Mouse (Mus musculus): Measurements from ENCODE around the gene Plagl1. TPM values are rescaled to one million over a fixed set of nuclear protein-coding genes. Genes with fewer than 3 reads are reported as not detected.
"Not testable (repeated sequence)": the region's sequence is repeated elsewhere in the genome, so short reads cannot be mapped to it uniquely, and the experiment has no call there.

Plagl1 gene
- polyA plus RNA-seq, 2 experiments: 354 to 841 TPM

DNA sequence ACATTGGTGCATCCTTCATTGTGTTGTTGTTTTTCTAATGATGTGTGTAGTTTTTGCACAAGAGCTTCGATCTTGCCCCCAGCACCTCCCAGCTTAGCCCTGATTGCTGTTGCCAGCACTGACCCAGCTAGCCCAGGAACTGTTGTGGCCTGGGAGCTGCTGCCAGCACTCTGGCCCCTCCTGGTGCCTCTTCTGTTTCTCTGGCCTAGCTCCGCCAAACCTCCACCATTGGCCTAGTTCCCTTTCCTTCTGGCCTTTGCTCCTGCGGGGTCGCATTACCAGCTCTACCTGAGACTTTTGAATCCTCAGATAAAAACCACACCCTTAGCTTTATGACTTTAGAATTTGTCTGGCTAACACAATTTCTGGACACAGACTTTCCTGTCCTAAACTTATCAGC lies 38.2 kb upstream of the Plagl1 start:
- Histone ChIP-seq H3K4me2 (replicated peaks; ENCODE audit: low read depth, low read length, severe bottlenecking) (no peak overlapping the region), H3K9me3 (ENCODE audit: control insufficient read depth, low read length) (no peaks in the 10 kb centered on the region), H3K4me1 (ENCODE audit: control insufficient read depth, insufficient read depth, low read length) (no peaks in the 10 kb centered on the region), H3K27me3 (ENCODE audit: control insufficient read depth, insufficient read depth, low read length) (no peaks in the 10 kb centered on the region), H3K36me3 (ENCODE audit: control insufficient read depth, insufficient read depth, low read length) (no peaks in the 10 kb centered on the region), H3K4me3 (replicated peaks; ENCODE audit: low read length) (no peak overlapping the region), H3K9ac (ENCODE audit: low read depth, low read length, severe bottlenecking) (no peak overlapping the region), H3K27ac (replicated peaks; ENCODE audit: low read depth, low read length) (no peak overlapping the region)
- WGBS: 85% methylated on average over 4 of the region's 4 CpGs
- DNase-seq (ENCODE audit: low spot score) (no peak), ATAC-seq (ENCODE audit: low FRiP score, low read depth) (no peak)
- no peak for TF ChIP-seq POLR2A (IDR thresholded peaks at IDR 0.05; ENCODE audit: borderline replicate concordance, extremely low read depth, insufficient read depth, insufficient read length)

DNA sequence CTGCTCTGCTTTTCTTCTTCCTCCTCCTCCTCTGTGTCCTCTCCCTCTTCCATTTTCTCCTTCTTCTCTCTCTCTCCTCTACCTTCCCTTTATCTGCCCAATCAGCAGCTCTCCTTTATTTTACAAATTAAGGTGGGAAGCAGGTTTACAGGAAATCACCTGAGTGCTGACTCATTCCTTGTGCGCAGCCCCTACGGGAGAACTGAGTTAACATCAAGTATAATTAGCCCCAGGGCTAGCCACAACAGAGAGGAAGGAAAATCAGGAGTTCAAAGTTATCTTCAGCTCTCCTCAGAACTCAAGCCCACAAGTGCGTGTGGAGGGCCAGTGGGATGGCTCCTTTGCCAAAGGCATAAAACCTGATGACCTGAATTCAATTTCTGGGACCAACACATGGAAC lies 36.3 kb upstream of the Plagl1 start:
- not testable (repeated sequence) for H3K4me2 ChIP-seq (replicated peaks; ENCODE audit: low read depth, low read length, severe bottlenecking); H3K27me3 ChIP-seq (ENCODE audit: control insufficient read depth, insufficient read depth, low read length); H3K9ac ChIP-seq (ENCODE audit: low read depth, low read length, severe bottlenecking); DNase-seq (ENCODE audit: low spot score); H3K4me3 ChIP-seq (replicated peaks; ENCODE audit: low read length); ATAC-seq (ENCODE audit: low FRiP score, low read depth); H3K27ac ChIP-seq (replicated peaks; ENCODE audit: low read depth, low read length); H3K36me3 ChIP-seq (ENCODE audit: control insufficient read depth, insufficient read depth, low read length); H3K4me1 ChIP-seq (ENCODE audit: control insufficient read depth, insufficient read depth, low read length); H3K9me3 ChIP-seq (ENCODE audit: control insufficient read depth, low read length)
- WGBS: 59% methylated on average over 3 of the region's 3 CpGs

DNA sequence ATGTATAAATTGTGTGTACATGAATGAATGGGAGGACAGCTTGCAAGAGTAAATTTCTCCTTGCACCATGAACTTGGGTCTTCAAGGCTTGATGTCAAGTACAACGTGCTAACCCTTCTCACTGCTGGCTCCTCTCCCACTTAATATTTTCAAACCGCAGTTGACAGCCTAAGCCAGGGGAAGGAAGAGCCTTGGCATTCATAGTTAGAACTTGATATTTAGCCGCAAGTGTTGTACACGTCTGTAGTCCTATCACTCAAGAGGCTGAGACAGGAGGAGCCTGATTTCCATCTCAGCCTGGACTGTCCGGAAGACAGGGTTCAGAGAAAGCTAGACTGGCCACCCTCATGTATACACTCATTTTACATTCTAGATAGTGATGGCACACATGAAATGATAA lies 32.6 kb upstream of the Plagl1 start:
- Histone ChIP-seq H3K4me1 (ENCODE audit: control insufficient read depth, insufficient read depth, low read length) (no peaks in the 10 kb centered on the region), H3K27ac (replicated peaks; ENCODE audit: low read depth, low read length) (no peak overlapping the region), H3K27me3 (ENCODE audit: control insufficient read depth, insufficient read depth, low read length) (no peaks in the 10 kb centered on the region), H3K4me2 (replicated peaks; ENCODE audit: low read depth, low read length, severe bottlenecking) (no peak overlapping the region), H3K9me3 (ENCODE audit: control insufficient read depth, low read length) (no peaks in the 10 kb centered on the region), H3K9ac (ENCODE audit: low read depth, low read length, severe bottlenecking) (no peak overlapping the region), H3K36me3 (ENCODE audit: control insufficient read depth, insufficient read depth, low read length) (no peaks in the 10 kb centered on the region), H3K4me3 (replicated peaks; ENCODE audit: low read length) (no peak overlapping the region)
- DNase-seq (ENCODE audit: low spot score) (no peak), ATAC-seq (ENCODE audit: low FRiP score, low read depth) (no peak)
- no peak for TF ChIP-seq POLR2A (IDR thresholded peaks at IDR 0.05; ENCODE audit: borderline replicate concordance, extremely low read depth, insufficient read depth, insufficient read length)
- 94% methylated on average over 5 of the region's 5 CpGs for WGBS

DNA sequence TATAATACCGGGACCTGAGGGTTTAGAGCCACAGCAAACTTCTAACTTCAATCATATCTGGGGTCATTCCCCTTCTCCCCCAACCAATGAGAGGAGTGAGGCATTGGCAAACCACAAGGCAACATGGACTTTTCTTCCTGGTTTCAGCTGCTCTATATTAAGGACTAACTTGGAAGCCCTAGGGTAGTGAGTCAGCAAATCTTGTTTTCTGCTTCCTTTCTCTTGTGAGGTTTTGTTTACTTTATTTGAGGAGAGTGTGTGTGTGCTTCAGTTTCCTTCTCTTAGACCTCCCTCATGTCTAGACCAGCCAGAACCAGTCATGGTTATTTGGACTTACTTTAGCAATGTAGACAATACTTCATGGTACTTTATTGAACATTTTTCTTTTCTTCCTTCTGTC lies 32.1 kb upstream of the Plagl1 start:
- ATAC-seq (ENCODE audit: low FRiP score, low read depth): no peak
- no peak for DNase-seq (ENCODE audit: low spot score)
- TF ChIP-seq POLR2A (IDR thresholded peaks at IDR 0.05; ENCODE audit: borderline replicate concordance, extremely low read depth, insufficient read depth, insufficient read length): no peak
- Histone ChIP-seq H3K4me3 (replicated peaks; ENCODE audit: low read length) (no peak overlapping the region), H3K27me3 (ENCODE audit: control insufficient read depth, insufficient read depth, low read length) (no peaks in the 10 kb centered on the region), H3K27ac (replicated peaks; ENCODE audit: low read depth, low read length) (no peak overlapping the region), H3K4me2 (replicated peaks; ENCODE audit: low read depth, low read length, severe bottlenecking) (no peak overlapping the region), H3K4me1 (ENCODE audit: control insufficient read depth, insufficient read depth, low read length) (no peaks in the 10 kb centered on the region), H3K36me3 (ENCODE audit: control insufficient read depth, insufficient read depth, low read length) (no peaks in the 10 kb centered on the region), H3K9ac (ENCODE audit: low read depth, low read length, severe bottlenecking) (no peak overlapping the region), H3K9me3 (ENCODE audit: control insufficient read depth, low read length) (no peaks in the 10 kb centered on the region)
- WGBS: 100% methylated on average over 1 of the region's 1 CpGs

DNA sequence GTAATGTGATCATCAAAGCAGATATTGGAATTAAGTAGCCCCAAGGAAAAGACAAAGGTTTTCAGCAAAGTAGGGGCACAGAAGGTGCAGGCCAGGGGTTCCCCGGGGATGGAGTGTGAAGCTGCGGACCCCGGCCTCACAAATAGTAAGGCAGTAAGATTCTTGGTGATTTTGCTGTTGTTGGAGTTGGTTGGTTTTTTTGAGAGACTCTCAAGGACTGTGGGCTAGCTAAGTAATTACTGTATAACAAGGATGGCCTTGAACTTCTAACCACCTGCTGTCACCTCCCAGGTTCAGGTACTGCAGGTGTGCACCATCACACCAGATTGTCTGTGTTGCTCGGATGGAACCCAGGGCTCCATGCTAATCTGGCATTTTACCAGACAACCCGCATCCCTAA lies 30.9 kb upstream of the Plagl1 start:
- 89% methylated on average over 5 of the region's 5 CpGs for WGBS
- no peak for DNase-seq (ENCODE audit: low spot score)

DNA sequence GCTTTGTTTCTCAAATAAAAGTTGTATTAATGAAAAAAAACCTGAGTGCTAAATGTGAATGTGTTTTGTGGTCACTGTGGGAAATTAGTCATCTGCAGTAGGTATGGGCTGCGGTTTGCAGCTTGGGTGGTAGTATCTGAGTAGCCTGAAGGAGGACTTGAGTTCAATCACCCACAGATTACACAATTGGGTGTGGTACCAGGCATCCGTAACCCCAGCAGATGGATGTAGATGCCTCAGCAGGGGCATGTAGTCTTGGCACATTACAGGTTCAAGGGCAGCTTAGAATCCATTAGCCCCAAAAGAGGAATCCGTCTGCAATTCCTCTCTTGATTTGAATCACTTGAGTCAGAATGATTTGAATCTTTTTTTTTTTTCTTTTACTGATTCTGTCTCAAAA lies 25.0 kb upstream of the Plagl1 start:
- Histone ChIP-seq H3K27ac (replicated peaks; ENCODE audit: low read depth, low read length) (no peak overlapping the region), H3K4me1 (ENCODE audit: control insufficient read depth, insufficient read depth, low read length) (no peaks in the 10 kb centered on the region), H3K9me3 (ENCODE audit: control insufficient read depth, low read length) (no peaks in the 10 kb centered on the region), H3K36me3 (ENCODE audit: control insufficient read depth, insufficient read depth, low read length) (no peaks in the 10 kb centered on the region), H3K27me3 (ENCODE audit: control insufficient read depth, insufficient read depth, low read length) (no peaks in the 10 kb centered on the region), H3K4me2 (replicated peaks; ENCODE audit: low read depth, low read length, severe bottlenecking) (no peak overlapping the region), H3K4me3 (replicated peaks; ENCODE audit: low read length) (no peak overlapping the region), H3K9ac (ENCODE audit: low read depth, low read length, severe bottlenecking) (no peak overlapping the region)
- 83% methylated on average over 3 of the region's 3 CpGs for WGBS
- DNase-seq (ENCODE audit: low spot score) (no peak), ATAC-seq (ENCODE audit: low FRiP score, low read depth) (no peak)
- no peak for TF ChIP-seq POLR2A (IDR thresholded peaks at IDR 0.05; ENCODE audit: borderline replicate concordance, extremely low read depth, insufficient read depth, insufficient read length)

More for the DNA sequence above, 30.9 kb upstream of the Plagl1 start:
- no peaks in the 10 kb centered on the region for H3K36me3 ChIP-seq (ENCODE audit: control insufficient read depth, insufficient read depth, low read length)
- no peak for TF ChIP-seq POLR2A (IDR thresholded peaks at IDR 0.05; ENCODE audit: borderline replicate concordance, extremely low read depth, insufficient read depth, insufficient read length)
- no peak for ATAC-seq (ENCODE audit: low FRiP score, low read depth)
- no peak overlapping the region for H3K9ac ChIP-seq (ENCODE audit: low read depth, low read length, severe bottlenecking)
- no peaks in the 10 kb centered on the region for H3K4me1 ChIP-seq (ENCODE audit: control insufficient read depth, insufficient read depth, low read length)
- H3K27me3 ChIP-seq (ENCODE audit: control insufficient read depth, insufficient read depth, low read length): no peaks in the 10 kb centered on the region
- no peak overlapping the region for H3K27ac ChIP-seq (replicated peaks; ENCODE audit: low read depth, low read length)
- no peaks in the 10 kb centered on the region for H3K9me3 ChIP-seq (ENCODE audit: control insufficient read depth, low read length)
- no peak overlapping the region for H3K4me3 ChIP-seq (replicated peaks; ENCODE audit: low read length)
- H3K4me2 ChIP-seq (replicated peaks; ENCODE audit: low read depth, low read length, severe bottlenecking): no peak overlapping the region
